16 mouse cellular contexts compared by ENCODE assay signal in the genomic region with DNA sequence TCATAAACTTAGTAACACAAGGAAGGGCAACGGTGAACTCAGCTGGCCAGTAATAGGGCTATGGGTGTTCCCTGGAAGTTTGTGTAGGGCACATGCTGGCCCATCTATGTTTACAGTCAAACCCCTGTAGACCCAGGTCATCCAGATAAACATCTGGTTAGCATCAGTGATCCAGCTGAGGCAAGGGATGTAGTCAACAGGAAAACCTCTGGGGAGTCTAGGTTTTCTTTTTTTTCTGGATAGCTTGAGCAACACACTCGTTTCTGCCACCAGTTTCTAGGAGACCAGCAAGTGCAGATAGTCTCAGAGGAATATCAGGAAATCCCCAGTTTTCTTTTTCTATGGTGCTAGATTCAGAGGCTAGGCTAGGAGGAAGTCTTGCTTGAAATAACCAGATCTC.
"Had no signal": no experiment of that assay in that cellular context is flagged by ENCODE, and none has a peak within 500 bp of the region (broad histone marks: within the 10 kb centered on the region; RNA-seq: fewer than 3 reads in every experiment).

No protein-coding gene starts in this region.

- H3K4me1 ChIP-seq: liver, embryonic 13.5 days; lung, embryonic 15.5 days; megakaryocyte, embryonic 14.5 days; neural tube, embryonic 12.5 days had no signal

- H3K4me3 ChIP-seq: limb, embryonic 12.5 days; liver, embryonic 13.5 days; lung, embryonic 15.5 days; megakaryocyte, embryonic 14.5 days; midbrain, embryonic 15.5 days; neural tube, embryonic 12.5 days had no signal

- DNase-seq: kidney, postnatal 25 days; layer of hippocampus, postnatal 36 days; liver; liver, embryonic 13.5 days; liver, postnatal 0 days; lung, postnatal 14 days; spleen, adult 18-20 months; thymus, adult 2 months; thymus, postnatal 25 days had no signal

- H3K4me2 ChIP-seq: limb, embryonic 12.5 days; liver, embryonic 13.5 days; lung, embryonic 15.5 days; midbrain, embryonic 11.5 days; midbrain, embryonic 15.5 days; neural tube, embryonic 12.5 days had no signal

- ATAC-seq: liver, postnatal 0 days; midbrain, embryonic 15.5 days had no signal

- H3K9ac ChIP-seq: limb, embryonic 12.5 days; liver, embryonic 13.5 days; liver, postnatal 0 days; lung, embryonic 15.5 days; midbrain, embryonic 15.5 days; neural tube, embryonic 12.5 days had no signal

- H3K9me3 ChIP-seq: limb, embryonic 12.5 days; liver, embryonic 13.5 days; lung, embryonic 15.5 days; megakaryocyte, embryonic 14.5 days; midbrain, embryonic 15.5 days; neural tube, embryonic 12.5 days had no signal

- H3K27ac ChIP-seq: limb, embryonic 12.5 days; liver, embryonic 13.5 days; lung, embryonic 15.5 days; macrophage; midbrain, embryonic 15.5 days; neural tube, embryonic 12.5 days had no signal

- H3K27me3 ChIP-seq: limb, embryonic 12.5 days; liver, embryonic 13.5 days; lung, embryonic 15.5 days; midbrain, embryonic 15.5 days; neural tube, embryonic 12.5 days had no signal

- H3K36me3 ChIP-seq: limb, embryonic 12.5 days; liver, embryonic 13.5 days; lung, embryonic 15.5 days; midbrain, embryonic 15.5 days; neural tube, embryonic 12.5 days had no signal
